Mouse (Mus musculus): ENCODE data around the gene Cntn4.

DNA sequence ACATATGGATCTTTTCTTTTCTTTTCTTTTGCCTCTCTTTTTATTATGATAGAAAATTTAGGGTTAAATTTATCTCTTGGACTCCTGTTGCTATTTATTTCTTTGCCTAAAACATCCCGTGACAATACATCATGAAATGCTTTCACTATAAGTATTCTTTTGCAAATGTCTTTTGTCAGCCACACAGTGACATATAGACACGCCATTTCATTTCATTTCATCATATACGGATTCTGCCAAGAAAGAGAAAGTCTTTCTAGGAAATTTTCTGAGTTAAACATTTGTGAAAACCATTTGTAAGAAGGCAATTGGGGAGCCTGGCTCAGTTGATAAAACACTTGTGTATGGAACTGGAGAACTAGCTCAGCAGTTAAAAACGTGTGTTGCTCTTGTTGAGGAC is 625.0 kb downstream of the Cntn4 start:
- no peak for TF ChIP-seq POLR2A (IDR thresholded peaks at IDR 0.05; ENCODE audit: low read depth, low read length)
- TF ChIP-seq CTCF (conservative IDR thresholded peaks at IDR 0.05; ENCODE audit: insufficient read depth, insufficient read length, low read depth, low read length), result no peak
